Mouse (Mus musculus): ENCODE measurements around the gene Zmym5.

DNA sequence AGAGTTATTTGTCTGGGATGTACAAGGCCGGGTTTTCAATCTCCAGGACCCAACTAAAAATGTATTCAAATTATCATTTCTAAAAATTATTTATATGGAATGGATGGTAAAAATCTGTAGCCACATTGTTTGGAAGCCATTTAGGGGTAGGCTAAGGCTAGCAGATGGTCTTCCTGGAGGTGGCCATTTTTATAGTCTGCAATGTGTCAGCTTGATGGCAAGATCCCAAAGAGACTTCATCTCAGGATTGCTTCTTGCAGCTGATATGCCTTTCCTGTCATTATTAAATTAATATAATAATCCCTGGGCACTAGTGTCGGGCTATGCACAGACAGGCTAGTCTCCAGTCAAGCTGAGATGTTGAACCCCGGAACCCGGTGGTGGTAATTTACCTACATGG lies 60.2 kb downstream of the Zmym5 start:
- TF ChIP-seq CTCF (IDR thresholded peaks at IDR 0.05; ENCODE audit: insufficient read depth, low read length) (no peak), POLR2A (IDR thresholded peaks at IDR 0.05; ENCODE audit: borderline replicate concordance, extremely low read depth, low read depth, low read length) (no peak)

All from lung, adult 2 months (tissue).